8 mouse cellular contexts compared by ENCODE assay signal in the genomic region with DNA sequence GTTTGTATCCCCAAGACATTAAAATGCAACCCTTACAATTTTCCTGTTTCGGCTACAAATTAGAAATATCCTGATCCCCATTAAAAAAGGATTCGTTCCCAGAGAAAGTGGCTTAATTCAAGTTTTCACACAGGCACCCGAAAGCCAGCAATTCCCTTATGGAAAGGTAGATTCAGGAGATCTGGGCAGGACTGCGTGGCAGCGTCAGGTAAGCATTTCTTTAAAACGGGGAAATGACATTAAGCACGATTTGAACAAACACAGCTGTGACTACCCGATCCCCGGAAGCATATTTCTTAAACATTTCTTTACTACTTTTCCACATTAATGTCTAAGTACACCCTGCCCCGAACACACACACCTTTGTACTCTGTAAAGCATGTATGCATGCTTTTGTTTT. TPM values are rescaled to one million over a fixed set of nuclear protein-coding genes. Genes with fewer than 3 reads are reported as not detected.
DNase-seq lines count a peak whose midpoint lies in the region; ATAC-seq and TF ChIP-seq lines count a peak whose summit lies in the region.

No protein-coding gene starts in this region.

- H3K4me1 ChIP-seq in embryonic facial prominence, embryonic 13.5 days = peaks cover 23% of the 10 kb centered on the region
- H3K4me1 ChIP-seq in intestine, postnatal 0 days (replicated peaks; ENCODE audit: control insufficient read depth, insufficient read depth, low read length) = peaks cover 12% of the 10 kb centered on the region
- H3K4me1 ChIP-seq in neural tube, embryonic 14.5 days (ENCODE audit: control insufficient read depth, insufficient read depth, low read length) = peaks cover 13% of the 10 kb centered on the region; the same call in 1 of the 2 replicates

- peak overlapping the region; percentile 77 for H3K4me3 ChIP-seq in layer of hippocampus, adult 2 months
- H3K4me3 ChIP-seq in embryonic facial prominence, embryonic 13.5 days = peak overlapping the region; percentile 87
- peak overlapping the region; percentile 97 for H3K4me3 ChIP-seq in intestine, postnatal 0 days (ENCODE audit: low read depth, low read length)
- peak overlapping the region; percentile 96 for H3K4me3 ChIP-seq in neural tube, embryonic 14.5 days (ENCODE audit: low read depth, low read length)

- H3K27me3 ChIP-seq in embryonic facial prominence, embryonic 13.5 days = no peaks in the 10 kb centered on the region
- no peaks in the 10 kb centered on the region for H3K27me3 ChIP-seq in intestine, postnatal 0 days (replicated peaks; ENCODE audit: control insufficient read depth, insufficient read depth, low read length)
- no peaks in the 10 kb centered on the region for H3K27me3 ChIP-seq in neural tube, embryonic 14.5 days (ENCODE audit: control insufficient read depth, insufficient read depth, low read length)

- no peak for DNase-seq in layer of hippocampus, adult 2 months (ENCODE audit: low spot score in 2 of 2)
- no peak for DNase-seq in layer of hippocampus, postnatal 36 days
- DNase-seq in left cerebral cortex, adult 11 months (ENCODE audit: low spot score) = no peak
- no peak for DNase-seq in embryo, embryonic 11 days
- no peak for DNase-seq in frontal cortex, postnatal 25 days (ENCODE audit: low spot score in 2 of 2)

- peak overlapping the region; percentile 62 for H3K4me2 ChIP-seq in embryonic facial prominence, embryonic 13.5 days
- peak overlapping the region; percentile 74 for H3K4me2 ChIP-seq in intestine, postnatal 0 days (replicated peaks; ENCODE audit: low read depth)
- H3K4me2 ChIP-seq in neural tube, embryonic 14.5 days (ENCODE audit: low read depth, low read length) = peak overlapping the region; percentile 58

- no peak for ATAC-seq in embryonic facial prominence, embryonic 13.5 days (ENCODE audit: insufficient number of reproducible peaks, insufficient read depth, low FRiP score, low TSS enrichment, low read depth)
- ATAC-seq in intestine, postnatal 0 days = no peak
- ATAC-seq in neural tube, embryonic 14.5 days (ENCODE audit: low read depth) = no peak

- 5% methylated on average over 10 of the region's 10 CpGs for WGBS in embryonic facial prominence, embryonic 13.5 days
- whole genome bisulfite sequencing in intestine, postnatal 0 days = 2% methylated on average over 10 of the region's 10 CpGs
- 6% methylated on average over 10 of the region's 10 CpGs for WGBS in neural tube, embryonic 14.5 days

- H3K9ac ChIP-seq in embryonic facial prominence, embryonic 13.5 days = peak overlapping the region; percentile 98
- peak overlapping the region; percentile 48; the same call in 1 of the 2 replicates for H3K9ac ChIP-seq in intestine, postnatal 0 days (ENCODE audit: low read depth, low read length)
- peak overlapping the region; percentile 58 for H3K9ac ChIP-seq in neural tube, embryonic 14.5 days (replicated peaks; ENCODE audit: low read depth, low read length)

- no peak for TF ChIP-seq CTCF in layer of hippocampus, adult 2 months (conservative IDR thresholded peaks at IDR 0.05)
- no peak for TF ChIP-seq CTCF in intestine, postnatal 0 days (IDR thresholded peaks at IDR 0.05; ENCODE audit: low read depth)

- H3K9me3 ChIP-seq in embryonic facial prominence, embryonic 13.5 days = peaks cover 12% of the 10 kb centered on the region; the same call in 1 of the 2 replicates
- no peaks in the 10 kb centered on the region for H3K9me3 ChIP-seq in intestine, postnatal 0 days (ENCODE audit: control insufficient read depth)
- H3K9me3 ChIP-seq in neural tube, embryonic 14.5 days (ENCODE audit: control insufficient read depth, low read length) = no peaks in the 10 kb centered on the region; the same call in 1 of the 2 replicates

- H3K36me3 ChIP-seq in embryonic facial prominence, embryonic 13.5 days = peaks cover 24% of the 10 kb centered on the region
- peaks cover 3% of the 10 kb centered on the region; the same call in 1 of the 2 replicates for H3K36me3 ChIP-seq in intestine, postnatal 0 days (ENCODE audit: control insufficient read depth, insufficient read depth)
- peaks cover 8% of the 10 kb centered on the region for H3K36me3 ChIP-seq in neural tube, embryonic 14.5 days (ENCODE audit: control insufficient read depth, insufficient read depth, low read length)

- H3K27ac ChIP-seq in layer of hippocampus, adult 2 months = peak overlapping the region; percentile 93
- peak overlapping the region; percentile 81 for H3K27ac ChIP-seq in embryonic facial prominence, embryonic 13.5 days
- peak overlapping the region; percentile 99 for H3K27ac ChIP-seq in intestine, postnatal 0 days (ENCODE audit: low read depth, low read length)
- H3K27ac ChIP-seq in neural tube, embryonic 14.5 days (ENCODE audit: low read depth, low read length) = peak overlapping the region; percentile 100

RNA-seq across cellular contexts. Expression of a gene that starts 0.6 kb away (rescaled TPM):
- total RNA-seq in layer of hippocampus, adult 2 months (2021) = 100 to 1,000 TPM; 444 to 448 TPM
- total RNA-seq in layer of hippocampus, postnatal 36 days (2021) = 100 to 1,000 TPM; 457 to 503 TPM
- polyA plus RNA-seq in embryonic facial prominence, embryonic 13.5 days (2015; fragmentation: Nextera tagmentation; extraction: Ambion mirVana) = 722 and 732 TPM in 2 replicates
- polyA plus RNA-seq in intestine, postnatal 0 days (2015; fragmentation: Nextera tagmentation; extraction: Ambion mirVana) = 235 TPM in 2 replicates
- 1,141 and 1,156 TPM in 2 replicates for polyA plus RNA-seq in neural tube, embryonic 14.5 days (2014; fragmentation: Nextera tagmentation; extraction: Ambion mirVana)

RNA-seq across cellular contexts. Expression of a gene that starts 44.7 kb away (rescaled TPM):
- 10 to 100 TPM; 16.9 to 17.0 TPM for total RNA-seq in layer of hippocampus, adult 2 months (2021)
- 10 to 100 TPM; 16.4 to 20.5 TPM for total RNA-seq in layer of hippocampus, postnatal 36 days (2021)
- polyA plus RNA-seq in embryonic facial prominence, embryonic 13.5 days (2015; fragmentation: Nextera tagmentation; extraction: Ambion mirVana) = 42.2 and 47.1 TPM in 2 replicates
- 11.2 and 11.8 TPM in 2 replicates for polyA plus RNA-seq in intestine, postnatal 0 days (2015; fragmentation: Nextera tagmentation; extraction: Ambion mirVana)
- 16.8 and 21.4 TPM in 2 replicates for polyA plus RNA-seq in neural tube, embryonic 14.5 days (2014; fragmentation: Nextera tagmentation; extraction: Ambion mirVana)

Comparison
In these comparisons a context has a peak if more than half of its experiments do, and no peak if none do; other contexts are left out.
1. H3K9ac ChIP-seq: peak in every context shown above with its lines; median percentile 98 in embryonic facial prominence, embryonic 13.5 days; 58 in neural tube, embryonic 14.5 days; 48 in intestine, postnatal 0 days.